Mouse (Mus musculus) heart, embryonic 15.5 days (tissue): Measurements from ENCODE around the gene Prpf8. TPM values are rescaled to one million over a fixed set of nuclear protein-coding genes. Genes with fewer than 3 reads are reported as not detected.

Source experiments
- ATAC-seq: fragments of 200-750 bp; cut with Nextera tagmentation; replicated peaks from 2 replicates; pipeline ENCODE4 v1.8.0; 2017; ENCODE audit warnings: low read depth, moderate TSS enrichment; ENCODE audit not compliant: insufficient number of reproducible peaks, insufficient read depth, low FRiP score
- H3K27ac ChIP-seq: fragments of 300-500 bp; sonication (generic); 2 replicates; pipeline ENCODE4 v1.5.1; 2015; ENCODE audit warnings: mild to moderate bottlenecking, inconsistent platforms
- H3K27me3 ChIP-seq: fragments of 300-500 bp; sonication (generic); 2 replicates; pipeline ENCODE4 v1.6.1; 2015; ENCODE audit warnings: inconsistent platforms
- H3K36me3 ChIP-seq: fragments of 300-500 bp; sonication (generic); 2 replicates; pipeline ENCODE4 v1.6.1; 2015; ENCODE audit warnings: mild to moderate bottlenecking, inconsistent platforms
- H3K4me1 ChIP-seq: fragments of 300-500 bp; sonication (generic); replicated peaks from 2 replicates; pipeline ENCODE4 v1.6.1; 2015; ENCODE audit warnings: inconsistent platforms
- H3K4me2 ChIP-seq: fragments of 300-500 bp; sonication (generic); 2 replicates; pipeline ENCODE4 v1.6.1; 2015; ENCODE audit warnings: inconsistent platforms, mild to moderate bottlenecking, moderate library complexity
- H3K4me3 ChIP-seq: fragments of 300-500 bp; sonication (generic); 2 replicates; pipeline ENCODE4 v1.5.1; 2015; ENCODE audit warnings: mild to moderate bottlenecking, inconsistent platforms
- H3K9ac ChIP-seq: fragments of 300-500 bp; sonication (generic); 2 replicates; pipeline ENCODE4 v1.6.1; 2015; ENCODE audit warnings: mild to moderate bottlenecking, inconsistent platforms
- H3K9me3 ChIP-seq: fragments of 300-500 bp; sonication (generic); replicated peaks from 2 replicates; pipeline ENCODE4 v1.6.1; 2016; ENCODE audit warnings: inconsistent platforms
- WGBS: fragments of 180-500 bp; shearing (Covaris S2); methylation state at CpG from one replicate; pipeline ENCODE4 v1.1.7; 2015; ENCODE audit warnings: mixed read lengths; 5-methylcytosine and 5-hydroxymethylcytosine counted together
- polyA plus RNA-seq: library from polyadenylated mRNA; unstranded; fragments of >200 nt; fragmentation: Nextera tagmentation; extraction: Ambion mirVana; gene quantifications from 2 replicates; pipeline ENCODE4 v1.2.1, GENCODE M21; 2015

The Prpf8 gene
- polyA plus RNA-seq, 1 experiment from 2014 or later: 24.8 TPM

DNA sequence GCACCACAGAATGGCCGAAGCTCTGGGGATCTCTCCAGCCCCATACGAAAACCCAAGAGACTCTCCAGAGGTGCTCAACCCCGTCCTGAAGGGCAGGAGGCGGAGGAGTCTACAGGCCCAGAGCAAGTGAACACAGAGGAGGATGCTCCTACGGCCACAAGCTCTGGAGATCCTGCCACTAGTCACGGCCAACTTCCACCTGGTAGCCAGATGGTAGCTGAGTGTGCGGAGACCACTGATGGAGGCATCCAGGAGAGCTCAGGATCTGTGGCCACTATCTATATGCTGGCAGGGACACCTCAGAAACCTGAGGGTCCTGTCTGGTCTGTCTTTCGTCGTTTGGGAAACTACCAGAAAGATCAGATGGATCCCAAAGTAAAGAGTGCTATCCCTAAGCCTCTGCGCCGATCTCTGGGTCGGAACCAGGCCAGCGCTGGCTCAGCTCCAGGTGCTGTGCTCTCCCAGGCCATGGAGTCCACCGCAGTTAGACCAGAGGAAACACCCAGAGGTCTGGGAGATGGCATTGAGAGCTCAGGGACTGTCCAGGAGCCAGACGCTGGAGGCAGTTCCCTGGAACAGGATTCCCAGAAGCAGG lies 39.0 kb downstream of the Prpf8 start:
- Histone ChIP-seq H3K4me3 (no peak overlapping the region), H3K4me2 (no peak overlapping the region), H3K4me1 (no peaks in the 10 kb centered on the region; the same call in 1 of the 2 replicates), H3K9ac (no peak overlapping the region), H3K27ac (no peak overlapping the region), H3K36me3 (no peaks in the 10 kb centered on the region), H3K9me3 (no peaks in the 10 kb centered on the region), H3K27me3 (no peaks in the 10 kb centered on the region)
- WGBS: 79% methylated on average over 15 of the region's 15 CpGs
- ATAC-seq: no peak

DNA sequence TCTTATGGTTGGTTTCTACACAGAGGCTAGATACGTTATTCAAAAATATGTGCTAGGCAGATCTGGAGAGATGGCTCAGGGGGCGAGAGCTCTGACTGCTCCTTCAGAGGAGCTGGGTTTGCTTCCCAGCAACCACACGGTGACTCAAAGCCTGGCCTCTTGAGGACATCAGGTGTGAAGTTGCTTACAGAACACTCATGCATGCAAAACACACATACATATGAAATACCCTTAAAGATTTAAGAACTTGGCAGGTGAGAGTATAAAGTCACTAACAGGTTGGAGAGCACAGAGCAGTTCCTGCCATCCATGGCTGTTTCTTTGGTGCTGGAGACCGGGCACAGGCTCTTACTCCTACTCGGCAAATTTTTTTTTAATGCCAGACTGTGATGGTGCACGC lies 40.3 kb downstream of the Prpf8 start:
- 88% methylated on average over 6 of the region's 6 CpGs for WGBS
- Histone ChIP-seq H3K27me3 (no peaks in the 10 kb centered on the region), H3K9me3 (no peaks in the 10 kb centered on the region)

DNA sequence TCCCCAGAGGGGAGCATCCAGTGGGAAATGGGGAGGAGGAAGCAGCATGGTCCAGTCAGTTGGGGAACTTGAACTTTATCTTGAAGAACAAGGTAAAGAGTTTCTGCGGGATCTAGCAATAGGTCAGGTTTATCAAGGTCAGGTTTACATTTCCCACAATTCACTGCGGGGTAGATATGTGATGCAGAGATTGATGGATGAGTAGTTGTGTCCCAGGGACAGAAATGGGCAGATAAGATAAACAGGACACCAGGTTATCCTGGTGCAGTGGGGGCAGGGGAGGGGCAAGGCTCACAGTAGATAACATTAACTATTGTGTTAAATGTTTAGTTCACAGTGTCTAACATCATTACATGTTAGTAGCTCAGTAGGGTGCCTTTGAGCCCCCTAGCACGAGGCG lies 43.2 kb downstream of the Prpf8 start:
- Histone ChIP-seq H3K9me3 (no peaks in the 10 kb centered on the region), H3K36me3 (no peaks in the 10 kb centered on the region), H3K9ac (no peak overlapping the region), H3K4me3 (no peak overlapping the region), H3K27ac (no peak overlapping the region), H3K27me3 (no peaks in the 10 kb centered on the region), H3K4me2 (no peak overlapping the region), H3K4me1 (peaks cover 8% of the 10 kb centered on the region)
- WGBS: 34% methylated on average over 4 of the region's 4 CpGs
- ATAC-seq: no peak

More for the DNA sequence above, 40.3 kb downstream of the Prpf8 start:
- no peak for ATAC-seq
- no peak overlapping the region for H3K4me3 ChIP-seq
- H3K9ac ChIP-seq: no peak overlapping the region
- no peak overlapping the region for H3K4me2 ChIP-seq
- H3K27ac ChIP-seq: no peak overlapping the region
- H3K36me3 ChIP-seq: no peaks in the 10 kb centered on the region
- peaks cover under 1% of the 10 kb centered on the region for H3K4me1 ChIP-seq

DNA sequence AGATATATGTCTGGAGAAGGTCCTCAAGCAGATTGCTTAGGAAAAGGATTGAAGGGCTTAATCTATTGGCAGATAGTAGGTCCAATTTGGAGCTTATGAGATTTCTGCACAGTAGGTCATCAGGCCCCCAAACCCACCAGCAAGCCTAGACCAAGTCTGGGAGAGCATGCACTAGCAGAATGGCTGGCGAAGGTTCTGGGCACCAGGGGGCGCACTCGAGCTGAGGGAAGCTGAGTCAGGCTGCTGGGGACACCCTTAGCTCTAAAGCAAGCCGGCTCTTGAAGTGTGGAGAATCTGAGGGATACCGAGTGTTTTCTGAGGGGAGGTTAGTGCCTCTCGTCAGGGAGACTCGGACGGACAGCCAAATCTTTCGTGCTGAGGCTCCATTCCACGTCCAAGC lies 43.7 kb downstream of the Prpf8 start:
- ATAC-seq: 0 out of 2 replicates have a peak, but pooled peaks have one; percentile 48
- under 1% methylated on average over 10 of the region's 10 CpGs for WGBS
- peak overlapping the region; percentile 93 for H3K4me2 ChIP-seq
- no peaks in the 10 kb centered on the region for H3K36me3 ChIP-seq
- no peaks in the 10 kb centered on the region for H3K27me3 ChIP-seq
- no peaks in the 10 kb centered on the region for H3K9me3 ChIP-seq
- H3K4me3 ChIP-seq: peak overlapping the region; percentile 59
- peaks cover 13% of the 10 kb centered on the region for H3K4me1 ChIP-seq
- H3K9ac ChIP-seq: peak overlapping the region; percentile 58
- no peak overlapping the region for H3K27ac ChIP-seq

DNA sequence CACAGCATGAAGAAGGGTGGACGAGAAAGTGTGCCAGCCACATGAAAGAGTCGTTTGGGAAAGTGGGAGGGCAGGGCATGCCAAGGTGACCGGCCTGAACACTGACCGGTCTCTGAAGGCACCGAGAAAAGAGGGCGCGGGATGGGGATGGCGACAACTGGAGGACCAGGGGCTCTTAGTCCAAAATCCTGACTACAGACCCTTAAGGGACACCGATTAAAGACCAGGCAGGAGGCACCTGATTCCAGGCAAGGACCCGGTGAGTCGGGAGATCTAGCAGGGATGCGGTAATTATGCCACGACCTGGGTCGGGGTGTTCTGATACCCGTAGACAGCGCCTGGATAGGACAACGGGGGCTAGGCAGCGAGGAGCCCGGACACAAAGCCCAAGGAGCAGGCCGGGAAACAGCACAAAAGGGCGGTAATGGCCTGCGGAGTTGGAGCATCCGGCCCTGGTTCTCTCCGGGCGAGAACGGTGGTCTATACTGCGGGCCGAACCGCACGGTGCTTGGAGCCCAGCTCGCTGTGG lies 44.3 kb downstream of the Prpf8 start:
- ATAC-seq: peak; percentile 19
- Histone ChIP-seq H3K4me2 (peak overlapping the region; percentile 93), H3K36me3 (no peaks in the 10 kb centered on the region), H3K4me3 (peak overlapping the region; percentile 59), H3K9ac (peak overlapping the region; percentile 58), H3K9me3 (no peaks in the 10 kb centered on the region), H3K27ac (peak overlapping the region; percentile 73), H3K27me3 (no peaks in the 10 kb centered on the region), H3K4me1 (peaks cover 16% of the 10 kb centered on the region)
- whole genome bisulfite sequencing: 0% methylated on average over 30 of the region's 31 CpGs

DNA sequence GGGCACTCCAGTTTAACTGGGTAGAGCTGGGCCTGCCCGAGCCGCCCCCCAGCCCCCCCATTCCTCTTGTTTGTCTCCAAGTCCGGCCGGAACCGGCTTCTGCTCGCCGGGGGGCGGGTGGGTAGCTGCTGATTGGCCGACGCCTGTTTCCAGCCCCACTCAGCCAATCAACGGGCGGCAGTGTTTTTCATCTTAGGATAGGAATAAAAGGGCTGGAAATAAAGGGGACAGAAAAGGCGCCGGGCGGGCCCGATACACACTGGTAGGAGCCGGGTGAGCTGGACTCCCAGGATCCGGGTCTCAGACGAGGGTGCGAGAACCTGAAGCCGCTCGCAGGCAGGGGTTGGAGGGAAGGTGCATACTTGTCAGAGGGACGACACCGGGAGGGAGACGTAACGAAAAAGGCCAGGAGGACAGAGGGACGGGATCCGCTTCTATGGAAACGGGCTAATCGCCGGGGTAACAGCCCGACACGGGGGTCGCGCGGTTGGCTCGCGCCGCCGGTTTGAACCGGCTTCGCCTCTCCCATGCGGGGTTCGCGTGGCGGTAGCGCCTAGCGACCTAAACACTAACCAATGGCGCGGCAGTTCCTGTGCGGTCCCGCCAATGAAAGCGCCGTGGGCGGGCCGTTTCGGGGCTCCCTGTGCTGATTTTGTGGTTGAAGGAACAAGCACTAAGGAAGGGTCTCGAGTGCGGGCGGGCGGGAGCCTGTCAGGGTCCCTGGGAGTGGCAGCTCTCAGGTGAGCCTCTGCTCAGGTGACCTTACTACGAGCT lies 45.0 kb downstream of the Prpf8 start, which contains the start of gene Slc43a2:
Slc43a2 (plus strand) TSS at position 226 of the 774 bp plus-strand sequence.
- H3K4me2 ChIP-seq: peak within 1 kb of the TSS; percentile 93
- H3K27ac ChIP-seq: peak within 1 kb of the TSS; percentile 73
- under 1% methylated on average over 62 of the region's 62 CpGs for WGBS
- no peaks in the 10 kb centered on the region for H3K27me3 ChIP-seq
- H3K36me3 ChIP-seq: no peaks in the 10 kb centered on the region
- peak within 1 kb of the TSS; percentile 59 for H3K4me3 ChIP-seq
- H3K9ac ChIP-seq: peak within 1 kb of the TSS; percentile 58
- peaks cover 16% of the 10 kb centered on the region for H3K4me1 ChIP-seq
- ATAC-seq: peak; percentile 85
- H3K9me3 ChIP-seq: no peaks in the 10 kb centered on the region

DNA sequence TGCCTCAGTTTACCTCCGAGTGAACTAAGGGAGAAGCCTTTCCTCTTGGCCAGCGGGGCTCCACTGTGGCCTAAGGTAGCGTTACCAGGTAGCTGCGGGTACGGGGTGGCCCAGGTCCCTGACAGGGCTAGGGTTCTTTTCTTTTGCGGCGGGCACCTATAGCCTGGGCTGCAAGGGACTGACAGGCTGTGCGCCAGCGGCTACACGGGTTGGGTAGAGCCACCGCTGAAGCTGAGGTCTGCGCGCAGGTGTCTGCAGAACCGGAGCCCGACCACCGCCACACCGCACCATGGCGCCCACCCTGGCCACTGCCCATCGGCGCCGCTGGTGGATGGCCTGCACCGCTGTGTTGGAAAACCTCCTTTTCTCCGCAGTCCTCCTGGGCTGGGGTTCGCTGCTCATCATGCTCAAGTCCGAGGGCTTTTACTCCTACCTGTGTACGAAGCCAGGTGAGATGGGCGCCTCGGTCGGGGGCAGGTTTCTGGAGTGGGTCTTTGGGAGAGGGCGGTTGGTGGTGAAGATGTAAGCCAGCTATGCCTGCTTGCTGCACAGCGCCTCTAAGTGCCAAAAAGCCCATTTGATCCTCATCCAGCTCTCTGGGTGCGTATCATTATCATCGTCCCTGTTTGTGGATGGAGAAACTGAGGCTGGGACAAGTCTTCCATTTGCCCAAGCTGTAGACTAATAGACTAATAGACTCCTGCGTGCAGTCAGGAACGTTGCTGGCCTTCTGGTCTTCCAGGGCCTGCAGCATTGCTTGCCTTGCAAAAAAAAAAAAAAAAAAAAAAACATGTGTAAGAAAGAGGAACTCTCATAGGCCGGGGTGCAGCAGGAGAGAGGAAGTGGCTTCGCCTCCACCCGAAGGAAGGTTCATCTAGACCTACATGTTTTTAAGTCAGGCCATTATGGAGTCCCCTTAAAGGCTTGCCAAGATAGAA lies 46.0 kb downstream of the Prpf8 start:
- ATAC-seq: no peak
- Histone ChIP-seq H3K4me3 (peak overlapping the region; percentile 59), H3K4me2 (peak overlapping the region; percentile 93), H3K36me3 (no peaks in the 10 kb centered on the region), H3K27me3 (no peaks in the 10 kb centered on the region), H3K9me3 (no peaks in the 10 kb centered on the region), H3K27ac (peak overlapping the region; percentile 34; the same call in 1 of the 2 replicates), H3K4me1 (peaks cover 19% of the 10 kb centered on the region), H3K9ac (peak overlapping the region; percentile 58)
- WGBS: 14% methylated on average over 38 of the region's 38 CpGs

DNA sequence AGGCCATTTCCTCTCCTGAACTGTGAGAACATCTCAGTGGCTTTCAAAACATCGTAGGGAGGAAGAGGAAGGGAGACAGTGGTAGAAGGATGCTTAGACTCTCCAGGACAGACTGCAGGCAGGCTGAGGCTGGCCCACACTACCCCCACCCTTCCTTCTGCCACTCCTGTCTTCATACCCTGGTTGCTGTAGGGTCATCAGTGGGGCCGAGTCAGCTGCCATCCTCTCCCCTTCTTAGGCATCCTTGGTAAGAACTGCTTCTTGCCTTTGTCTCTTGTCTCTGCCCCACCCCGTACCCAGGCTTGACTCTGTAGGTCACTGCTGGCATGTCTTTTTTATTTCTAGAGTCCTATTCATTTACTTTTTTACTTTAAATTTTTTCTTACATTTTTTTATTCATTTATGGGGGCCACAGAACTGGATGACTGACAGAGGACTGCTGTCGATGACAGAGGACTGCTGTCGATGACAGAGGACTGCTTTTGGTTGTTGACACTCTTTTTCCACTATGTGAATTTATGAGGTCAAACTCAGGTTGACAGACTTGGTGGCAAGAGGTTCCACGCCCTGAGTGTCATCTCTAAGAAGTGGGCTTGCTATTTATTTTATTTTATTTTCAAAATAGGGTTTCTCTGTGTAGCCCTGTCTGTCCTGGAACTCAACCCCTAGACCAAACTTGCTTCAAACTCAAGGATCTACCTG lies 46.8 kb downstream of the Prpf8 start:
- Histone ChIP-seq H3K4me3 (peak overlapping the region; percentile 59; the same call in 1 of the 2 replicates), H3K9ac (no peak overlapping the region), H3K27ac (peak overlapping the region; percentile 34; the same call in 1 of the 2 replicates), H3K36me3 (no peaks in the 10 kb centered on the region), H3K4me1 (peaks cover 27% of the 10 kb centered on the region), H3K27me3 (no peaks in the 10 kb centered on the region), H3K4me2 (peak overlapping the region; percentile 93), H3K9me3 (no peaks in the 10 kb centered on the region)
- WGBS: 74% methylated on average over 6 of the region's 6 CpGs
- no peak for ATAC-seq

DNA sequence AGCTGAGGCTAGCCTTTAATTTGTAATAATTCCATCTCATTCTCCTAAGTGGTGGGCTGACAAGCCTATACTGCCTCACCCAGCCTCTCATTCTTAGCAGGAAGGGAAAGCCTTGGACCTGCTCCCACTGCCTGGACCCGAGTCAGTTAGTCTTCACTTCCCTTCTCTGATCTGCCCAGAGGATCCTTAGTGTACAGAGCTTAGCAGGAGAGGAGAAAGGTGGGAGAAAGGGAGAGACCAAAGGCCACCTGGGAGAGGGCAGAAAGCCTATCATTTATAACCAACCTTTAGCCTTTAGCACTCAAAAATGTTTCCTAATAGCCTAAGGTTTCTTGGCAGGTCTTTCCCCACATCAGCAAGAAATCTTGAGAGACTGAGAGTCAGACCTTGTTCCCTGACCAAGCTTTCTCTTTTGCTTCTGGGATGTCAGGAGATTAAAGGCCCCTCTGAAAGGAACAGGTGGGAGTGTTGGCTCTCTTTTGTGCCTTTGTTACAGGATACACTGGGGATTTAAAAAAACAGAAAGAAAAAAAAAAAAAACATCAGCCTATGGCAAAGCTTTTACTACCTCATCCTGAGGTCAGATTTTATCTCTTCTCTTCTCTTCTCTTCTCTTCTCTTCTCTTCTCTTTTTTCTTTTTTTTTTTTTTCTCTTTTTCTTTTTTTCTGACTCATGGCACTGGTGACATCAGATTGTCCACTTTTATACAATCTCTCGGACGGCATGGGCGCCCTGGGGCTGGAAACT lies 47.8 kb downstream of the Prpf8 start:
- WGBS: 43% methylated on average over 4 of the region's 4 CpGs
- no peaks in the 10 kb centered on the region for H3K9me3 ChIP-seq
- no peaks in the 10 kb centered on the region for H3K36me3 ChIP-seq
- no peaks in the 10 kb centered on the region for H3K27me3 ChIP-seq
- H3K4me1 ChIP-seq: peaks cover 33% of the 10 kb centered on the region
- ATAC-seq: no peak
- no peak overlapping the region for H3K4me3 ChIP-seq
- no peak overlapping the region for H3K9ac ChIP-seq
- H3K27ac ChIP-seq: peak overlapping the region; percentile 41; the same call in 1 of the 2 replicates
- peak overlapping the region; percentile 1; the same call in 1 of the 2 replicates for H3K4me2 ChIP-seq
